Mouse (Mus musculus) midbrain, embryonic 16.5 days (tissue): ENCODE results near the gene Lrp1. TPM values are rescaled to one million over a fixed set of nuclear protein-coding genes. Genes with fewer than 3 reads are reported as not detected.

ENCODE experiments used
- ATAC-seq: fragments of 200-750 bp; cut with Nextera tagmentation; 2 replicates; pipeline ENCODE4 v1.8.0; 2017; ENCODE audit warnings: moderate TSS enrichment
- H3K27ac ChIP-seq: fragments of 300-500 bp; sonication (generic); 2 replicates; pipeline ENCODE4 v1.5.1; 2014; ENCODE audit warnings: mild to moderate bottlenecking, low read length, mixed read lengths
- H3K27me3 ChIP-seq: fragments of 300-500 bp; sonication (generic); 2 replicates; pipeline ENCODE4 v1.6.1; 2014; ENCODE audit warnings: low read depth, low read length, mixed read lengths; ENCODE audit not compliant: control insufficient read depth, insufficient read depth
- H3K36me3 ChIP-seq: fragments of 300-500 bp; sonication (generic); 2 replicates; pipeline ENCODE4 v1.6.1; 2014; ENCODE audit warnings: mild to moderate bottlenecking, low read length, moderate library complexity, mixed read lengths; ENCODE audit not compliant: control insufficient read depth, insufficient read depth
- H3K4me1 ChIP-seq: fragments of 300-500 bp; sonication (generic); 2 replicates; pipeline ENCODE4 v1.6.1; 2014; ENCODE audit warnings: mild to moderate bottlenecking, low read length, mixed read lengths; ENCODE audit not compliant: control insufficient read depth, insufficient read depth
- H3K4me2 ChIP-seq: fragments of 300-500 bp; sonication (generic); 2 replicates; pipeline ENCODE4 v1.6.1; 2014; ENCODE audit warnings: mild to moderate bottlenecking, low read length, mixed read lengths
- H3K4me3 ChIP-seq: fragments of 300-500 bp; sonication (generic); 2 replicates; pipeline ENCODE4 v1.5.1; 2014; ENCODE audit warnings: low read depth, mild to moderate bottlenecking, low read length, moderate library complexity, mixed read lengths
- H3K9ac ChIP-seq: fragments of 300-500 bp; sonication (generic); 2 replicates; pipeline ENCODE4 v1.6.1; 2014; ENCODE audit warnings: low read depth, low read length, mixed read lengths
- H3K9me3 ChIP-seq: fragments of 300-500 bp; sonication (generic); replicated peaks from 2 replicates; pipeline ENCODE4 v1.6.1; 2014; ENCODE audit warnings: mild to moderate bottlenecking, low read length, mixed read lengths; ENCODE audit not compliant: control insufficient read depth, poor library complexity, severe bottlenecking
- WGBS: fragments of 180-500 bp; shearing (Covaris S2); extraction: QIAGEN DNeasy Blood & Tissue Kit; methylation state at CpG from one replicate; pipeline ENCODE4 v1.1.7; 2014; 5-methylcytosine and 5-hydroxymethylcytosine counted together
- polyA plus RNA-seq: library from polyadenylated mRNA; unstranded; fragments of >200 nt; fragmentation: Nextera tagmentation; extraction: Ambion mirVana; gene quantifications from 2 replicates; pipeline ENCODE4 v1.2.1, GENCODE M21; 2015

Lrp1 gene
- polyA plus RNA-seq, 1 experiment from 2014 or later, result 110 TPM

GRCm38 (mm10) chr10:127610066-127610415 is 10.9 kb downstream of the Lrp1 start:
- H3K27ac ChIP-seq, result no peak overlapping the region
- H3K27me3 ChIP-seq, result no peaks in the 10 kb centered on the region
- H3K4me1 ChIP-seq, result peaks cover 5% of the 10 kb centered on the region
- H3K9ac ChIP-seq, result no peak overlapping the region
- WGBS, result 94% methylated on average over 9 of the region's 9 CpGs
- no peak overlapping the region for H3K4me3 ChIP-seq
- no peak for ATAC-seq
- no peaks in the 10 kb centered on the region for H3K9me3 ChIP-seq
- H3K4me2 ChIP-seq, result no peak overlapping the region
- H3K36me3 ChIP-seq, result peaks cover 47% of the 10 kb centered on the region

- no peak overlapping the region for H3K4me2 ChIP-seq
- no peak for ATAC-seq
- H3K9ac ChIP-seq, result no peak overlapping the region
- peaks cover under 1% of the 10 kb centered on the region; the same call in 1 of the 2 replicates for H3K4me1 ChIP-seq
- WGBS, result 87% methylated on average over 9 of the region's 9 CpGs
- H3K4me3 ChIP-seq, result no peak overlapping the region
- H3K27ac ChIP-seq, result no peak overlapping the region
- H3K36me3 ChIP-seq, result peaks cover 52% of the 10 kb centered on the region
- no peaks in the 10 kb centered on the region for H3K27me3 ChIP-seq
- H3K9me3 ChIP-seq, result no peaks in the 10 kb centered on the region
These were observed 11.4 kb downstream of the Lrp1 start for GRCm38 (mm10) chr10:127609415-127610065.

- ATAC-seq, result no peak
- no peaks in the 10 kb centered on the region for H3K9me3 ChIP-seq
- H3K9ac ChIP-seq, result no peak overlapping the region
- no peaks in the 10 kb centered on the region for H3K27me3 ChIP-seq
- no peak overlapping the region for H3K4me3 ChIP-seq
- H3K27ac ChIP-seq, result no peak overlapping the region
- H3K36me3 ChIP-seq, result peaks cover 60% of the 10 kb centered on the region
- H3K4me1 ChIP-seq, result no peaks in the 10 kb centered on the region
- no peak overlapping the region for H3K4me2 ChIP-seq
- WGBS, result 91% methylated on average over 7 of the region's 7 CpGs
These were observed 13.9 kb downstream of the Lrp1 start for GRCm38 (mm10) chr10:127607059-127607458.

- Histone ChIP-seq H3K4me3 (no peak overlapping the region), H3K27ac (no peak overlapping the region), H3K4me2 (no peak overlapping the region), H3K4me1 (no peaks in the 10 kb centered on the region), H3K27me3 (no peaks in the 10 kb centered on the region), H3K36me3 (peaks cover 52% of the 10 kb centered on the region), H3K9ac (no peak overlapping the region), H3K9me3 (no peaks in the 10 kb centered on the region)
- no peak for ATAC-seq
- WGBS, result 97% methylated on average over 9 of the region's 9 CpGs
These were observed 15.2 kb downstream of the Lrp1 start for GRCm38 (mm10) chr10:127605756-127606155.

GRCm38 (mm10) chr10:127605251-127605547 is 15.7 kb downstream of the Lrp1 start:
- Histone ChIP-seq H3K9me3 (no peaks in the 10 kb centered on the region), H3K27me3 (no peaks in the 10 kb centered on the region), H3K36me3 (peaks cover 51% of the 10 kb centered on the region), H3K4me3 (no peak overlapping the region), H3K9ac (no peak overlapping the region), H3K27ac (no peak overlapping the region), H3K4me2 (no peak overlapping the region), H3K4me1 (no peaks in the 10 kb centered on the region)
- 91% methylated on average over 8 of the region's 8 CpGs for WGBS
- ATAC-seq, result no peak

GRCm38 (mm10) chr10:127604465-127605250 is 16.3 kb downstream of the Lrp1 start:
- no peak for ATAC-seq
- no peak overlapping the region for H3K4me2 ChIP-seq
- no peaks in the 10 kb centered on the region for H3K27me3 ChIP-seq
- H3K4me1 ChIP-seq, result no peaks in the 10 kb centered on the region
- H3K9ac ChIP-seq, result no peak overlapping the region
- no peaks in the 10 kb centered on the region for H3K9me3 ChIP-seq
- H3K4me3 ChIP-seq, result no peak overlapping the region
- no peak overlapping the region for H3K27ac ChIP-seq
- peaks cover 48% of the 10 kb centered on the region for H3K36me3 ChIP-seq
- WGBS, result 77% methylated on average over 15 of the region's 15 CpGs

- H3K36me3 ChIP-seq, result peaks cover 39% of the 10 kb centered on the region
These were observed 17.2 kb downstream of the Lrp1 start for GRCm38 (mm10) chr10:127603437-127604371.

GRCm38 (mm10) chr10:127602194-127602593 is 18.8 kb downstream of the Lrp1 start:
- Histone ChIP-seq H3K9ac (no peak overlapping the region), H3K4me1 (no peaks in the 10 kb centered on the region; the same call in 1 of the 2 replicates), H3K4me3 (no peak overlapping the region), H3K4me2 (no peak overlapping the region), H3K9me3 (no peaks in the 10 kb centered on the region), H3K27me3 (no peaks in the 10 kb centered on the region), H3K36me3 (peaks cover 33% of the 10 kb centered on the region), H3K27ac (no peak overlapping the region)
- 90% methylated on average over 6 of the region's 6 CpGs for WGBS
- ATAC-seq, result no peak

More at GRCm38 (mm10) chr10:127603437-127604371, 17.2 kb downstream of the Lrp1 start:
- no peaks in the 10 kb centered on the region for H3K9me3 ChIP-seq
- no peaks in the 10 kb centered on the region for H3K4me1 ChIP-seq
- H3K9ac ChIP-seq, result no peak overlapping the region
- H3K4me3 ChIP-seq, result no peak overlapping the region
- no peak for ATAC-seq
- H3K27ac ChIP-seq, result no peak overlapping the region
- H3K27me3 ChIP-seq, result no peaks in the 10 kb centered on the region
- H3K4me2 ChIP-seq, result no peak overlapping the region
- WGBS, result 86% methylated on average over 13 of the region's 13 CpGs
